ENCODE assay signal across 8 mouse cellular contexts in genomic region chr8:86884489-86885463, GRCm38 (mm10). TPM values are rescaled to one million over a fixed set of nuclear protein-coding genes. Genes with fewer than 3 reads are reported as not detected.
DNase-seq lines count a peak whose midpoint lies in the region; ATAC-seq and TF ChIP-seq lines count a peak whose summit lies in the region.

Gene N4bp1, minus strand, starts transcription at chr8:86885258.

- no peaks in the 10 kb centered on the region for H3K9me3 ChIP-seq in forebrain, postnatal 0 days (ENCODE audit: low read length)
- no peaks in the 10 kb centered on the region for H3K9me3 ChIP-seq in lung, embryonic 14.5 days (ENCODE audit: low read depth, low read length)

- no peak for TF ChIP-seq CTCF in cerebellum, adult 2 months (IDR thresholded peaks at IDR 0.05; ENCODE audit: borderline replicate concordance, insufficient read depth, low read depth, low read length)
- TF ChIP-seq CTCF in forebrain, postnatal 0 days (IDR thresholded peaks at IDR 0.05; ENCODE audit: low read depth): no peak
- no peak for TF ChIP-seq CTCF in lung, embryonic 14.5 days (IDR thresholded peaks at IDR 0.05; ENCODE audit: low read depth)

- H3K4me2 ChIP-seq in forebrain, postnatal 0 days (ENCODE audit: low read depth): peak within 1 kb of the TSS; percentile 66
- peak within 1 kb of the TSS; percentile 94 for H3K4me2 ChIP-seq in lung, embryonic 14.5 days

- H3K4me3 ChIP-seq in cerebellum, adult 2 months (replicated peaks; ENCODE audit: insufficient read depth, low read depth, low read length): peak within 1 kb of the TSS; percentile 67
- peak within 1 kb of the TSS; percentile 96 for H3K4me3 ChIP-seq in forebrain, postnatal 0 days (ENCODE audit: low read depth, low read length)
- peak within 1 kb of the TSS; percentile 91 for H3K4me3 ChIP-seq in lung, embryonic 14.5 days (ENCODE audit: low read depth, low read length)

- H3K4me1 ChIP-seq in cerebellum, adult 2 months (ENCODE audit: control insufficient read depth, insufficient read depth, low read length): peaks cover 20% of the 10 kb centered on the region
- H3K4me1 ChIP-seq in forebrain, postnatal 0 days (ENCODE audit: insufficient read depth): peaks cover 12% of the 10 kb centered on the region
- peaks cover 15% of the 10 kb centered on the region for H3K4me1 ChIP-seq in lung, embryonic 14.5 days (ENCODE audit: insufficient read depth)

- WGBS in cerebellum, adult 2 months: under 1% methylated on average over 116 of the region's 119 CpGs
- WGBS in forebrain, postnatal 0 days: under 1% methylated on average over 101 of the region's 119 CpGs
- WGBS in lung, embryonic 14.5 days: under 1% methylated on average over 113 of the region's 119 CpGs

- no peaks in the 10 kb centered on the region for H3K27me3 ChIP-seq in cerebellum, adult 2 months (ENCODE audit: control insufficient read depth, insufficient read depth, low read length)
- 0 out of 2 replicates have a peak, but pooled peaks cover 3% of the 10 kb centered on the region for H3K27me3 ChIP-seq in forebrain, postnatal 0 days (ENCODE audit: insufficient read depth, low read length)
- no peaks in the 10 kb centered on the region for H3K27me3 ChIP-seq in lung, embryonic 14.5 days (ENCODE audit: insufficient read depth, low read length)

- H3K36me3 ChIP-seq in forebrain, postnatal 0 days (ENCODE audit: insufficient read depth): no peaks in the 10 kb centered on the region; the same call in 1 of the 2 replicates
- peaks cover 8% of the 10 kb centered on the region; the same call in 1 of the 2 replicates for H3K36me3 ChIP-seq in lung, embryonic 14.5 days (ENCODE audit: insufficient read depth)

- H3K27ac ChIP-seq in cerebellum, adult 2 months (ENCODE audit: insufficient read depth, low read length): peak within 1 kb of the TSS; percentile 90
- peak within 1 kb of the TSS; percentile 95 for H3K27ac ChIP-seq in forebrain, postnatal 0 days (ENCODE audit: low read depth, low read length)
- H3K27ac ChIP-seq in lung, embryonic 14.5 days (ENCODE audit: low read depth): peak within 1 kb of the TSS; percentile 90

- H3K9ac ChIP-seq in forebrain, postnatal 0 days: peak within 1 kb of the TSS; percentile 90
- peak within 1 kb of the TSS; percentile 79 for H3K9ac ChIP-seq in lung, embryonic 14.5 days

- ATAC-seq in forebrain, postnatal 0 days: peak; percentile 98
- ATAC-seq in lung, embryonic 14.5 days (ENCODE audit: insufficient read depth): peak; percentile 95
- peak; percentile 83 for ATAC-seq in neutrophil, adult 5-6 weeks (ENCODE audit: extremely low read depth, insufficient number of reproducible peaks, low FRiP score, poor library complexity, severe bottlenecking)

- TF ChIP-seq POLR2A in cerebellum, adult 2 months (IDR thresholded peaks at IDR 0.05; ENCODE audit: borderline replicate concordance, insufficient read depth, low read length): peak; percentile 30; the same call in 1 of the 2 replicates

- peak; percentile 79 for DNase-seq in MEL-GATA-1-ER (ENCODE audit: extremely low read depth, low read depth)
- DNase-seq in cerebellum, adult 2 months: peak; percentile 95 to 96
- peak; percentile 95 for DNase-seq in forebrain, postnatal 0 days
- DNase-seq in heart, postnatal 4 days: peak; percentile 94
- DNase-seq in layer of hippocampus, adult 8-10 months (ENCODE audit: low spot score in 2 of 2): peak; percentile 89 to 91
- DNase-seq in lung, embryonic 14.5 days: peak; percentile 97
- peak; percentile 92 for DNase-seq in testis, postnatal 14 days (ENCODE audit: low spot score)

RNA-seq across cellular contexts. Expression of gene N4bp1, which starts in this region (rescaled TPM):
- 20.2 and 20.5 TPM in 2 replicates for polyA plus RNA-seq in cerebellum, adult 2 months (2012; rRNA removed)
- 14.8 and 19.4 TPM in 2 replicates for total RNA-seq in forebrain, postnatal 0 days (2014; rRNA removed)
- 3.0 and 4.5 TPM in 2 replicates for polyA plus RNA-seq in forebrain, postnatal 0 days (2015; fragmentation: Nextera tagmentation; extraction: Ambion mirVana)
- 10 to 100 TPM; 23.3 to 24.0 TPM for total RNA-seq in heart, postnatal 4 days (2021)
- 10 to 100 TPM; 36.7 to 46.5 (median 44.0) TPM for total RNA-seq in layer of hippocampus, adult 8-10 months (2022)
- polyA plus RNA-seq in lung, embryonic 14.5 days (2014; fragmentation: Nextera tagmentation; extraction: Ambion mirVana): 11.3 and 11.5 TPM in 2 replicates
- 81.9 and 82.2 TPM in 2 replicates for total RNA-seq in neutrophil, adult 5-6 weeks (2017)

Comparison
In these comparisons a context has a peak if more than half of its experiments do, and no peak if none do; other contexts are left out.
1. Peak in every context shown above with its lines: DNase-seq, ATAC-seq, H3K4me3 ChIP-seq and H3K27ac ChIP-seq.